Mouse (Mus musculus) MEL (cell line): Measurements from ENCODE around the gene Slc45a1. TPM values are rescaled to one million over a fixed set of nuclear protein-coding genes. Genes with fewer than 3 reads are reported as not detected.
A peak's percentile ranks its signal among the peaks of the same experiment; 100 is the strongest.

Experiments used
- DNase-seq: peaks from one replicate; pipeline ENCODE4 v3.0.0; 2011; ENCODE audit warnings: low read depth, low spot score
- H3K27ac ChIP-seq: 2 replicates; pipeline ENCODE4 v1.5.1; 2012; ENCODE audit warnings: low read depth, mild to moderate bottlenecking, control low read depth, low read length, moderate library complexity; ENCODE audit not compliant: control insufficient read depth
- H3K27me3 ChIP-seq, 2 experiments: fragments of 150-350 bp in 1 of 2; sonication (generic) in 1 of 2; 2 replicates each; pipeline ENCODE4 v1.6.1; 2012; ENCODE audit warnings: low read length in 2 of 2, mild to moderate bottlenecking in 2 of 2, improper control_type of control experiment in 1 of 2, moderate library complexity in 1 of 2; ENCODE audit not compliant: insufficient read depth in 2 of 2, control insufficient read depth in 1 of 2
- H3K36me3 ChIP-seq, 2 experiments: 2 replicates each; pipeline ENCODE4 v1.6.1; 2012 to 2014; ENCODE audit warnings: low read length in 2 of 2, improper control_type of control experiment in 1 of 2, inconsistent platforms in 1 of 2, mild to moderate bottlenecking in 1 of 2; ENCODE audit not compliant: insufficient read depth in 2 of 2, control insufficient read depth in 1 of 2
- H3K4me1 ChIP-seq, 2 experiments: fragments of 150-350 bp in 1 of 2; sonication (generic) in 1 of 2; 2 replicates each; pipeline ENCODE4 v1.6.1; 2012; ENCODE audit warnings: low read length in 2 of 2, improper control_type of control experiment in 1 of 2, mild to moderate bottlenecking in 1 of 2; ENCODE audit not compliant: insufficient read depth in 2 of 2, control insufficient read depth in 1 of 2
- H3K4me3 ChIP-seq, 2 experiments: fragments of 150-350 bp in 1 of 2; sonication (generic) in 1 of 2; 2 replicates each; pipeline ENCODE4 v1.5.1; 2012; ENCODE audit warnings: low read depth in 2 of 2, low read length in 2 of 2, mild to moderate bottlenecking in 2 of 2, moderate library complexity in 2 of 2, control low read depth in 1 of 2, improper control_type of control experiment in 1 of 2; ENCODE audit not compliant: control insufficient read depth in 1 of 2, insufficient read depth in 1 of 2
- H3K79me2 ChIP-seq: 2 replicates; pipeline ENCODE4 v1.6.1; 2012; ENCODE audit warnings: mild to moderate bottlenecking, low read length, moderate library complexity; ENCODE audit not compliant: control insufficient read depth, poor library complexity, insufficient read depth
- H3K9ac ChIP-seq: 2 replicates; pipeline ENCODE4 v1.6.1; 2012; ENCODE audit warnings: low read depth, mild to moderate bottlenecking, control low read depth, low read length, moderate library complexity; ENCODE audit not compliant: control insufficient read depth, poor library complexity, severe bottlenecking
- H3K9me3 ChIP-seq: fragments of 150-350 bp; sonication (generic); replicated peaks from 2 replicates; pipeline ENCODE4 v1.6.1; 2012; ENCODE audit warnings: mild to moderate bottlenecking, low read length, improper control_type of control experiment, moderate library complexity; ENCODE audit not compliant: insufficient read depth
- BHLHE40 ChIP-seq: IDR thresholded peaks from 2 replicates; pipeline ENCODE4 v1.6.1; 2012; ENCODE audit warnings: low read depth, mild to moderate bottlenecking, inconsistent platforms, low read length, improper control_type of control experiment, borderline replicate concordance
- CHD1 ChIP-seq: IDR thresholded peaks from 2 replicates; pipeline ENCODE4 v1.6.1; 2012; ENCODE audit warnings: low read depth, mild to moderate bottlenecking, inconsistent platforms, low read length, improper control_type of control experiment
- CTCF ChIP-seq, 3 experiments: IDR thresholded peaks in 2 of 3; conservative IDR thresholded peaks in 1 of 3; 2 replicates each; pipeline ENCODE4 v1.5.1; 2011 to 2012; ENCODE audit warnings: low read length in 3 of 3, low read depth in 2 of 3, mild to moderate bottlenecking in 2 of 3, improper control_type of control experiment in 1 of 3, inconsistent platforms in 1 of 3, mixed read lengths in 1 of 3, moderate library complexity in 1 of 3; ENCODE audit not compliant: control insufficient read depth in 1 of 3, insufficient read depth in 1 of 3, poor library complexity in 1 of 3, severe bottlenecking in 1 of 3
- E2F4 ChIP-seq: IDR thresholded peaks from 2 replicates; pipeline ENCODE4 v1.6.1; 2011; ENCODE audit warnings: low read depth, low read length, improper control_type of control experiment, borderline replicate concordance
- ELF1 ChIP-seq: IDR thresholded peaks from 2 replicates; pipeline ENCODE4 v1.6.1; 2014; ENCODE audit warnings: low read depth, mild to moderate bottlenecking, inconsistent platforms, low read length, improper control_type of control experiment, moderate library complexity
- EP300 ChIP-seq, 2 experiments: IDR thresholded peaks; 2 replicates each; pipeline ENCODE4 v1.6.1; 2011; ENCODE audit warnings: improper control_type of control experiment in 2 of 2, low read length in 2 of 2, low read depth in 1 of 2, mild to moderate bottlenecking in 1 of 2
- ETS1 ChIP-seq: IDR thresholded peaks from 2 replicates; pipeline ENCODE4 v1.6.1; 2012; ENCODE audit warnings: low read depth, mild to moderate bottlenecking, inconsistent platforms, low read length, improper control_type of control experiment, moderate library complexity
- GATA1 ChIP-seq: IDR thresholded peaks from 2 replicates; pipeline ENCODE4 v1.6.1; 2011; ENCODE audit warnings: low read depth, low read length, improper control_type of control experiment
- JUND ChIP-seq: IDR thresholded peaks from 2 replicates; pipeline ENCODE4 v1.6.1; 2011; ENCODE audit warnings: low read depth, mild to moderate bottlenecking, improper control_type of control experiment, low read length
- KAT2A ChIP-seq: conservative IDR thresholded peaks from 2 replicates; pipeline ENCODE4 v1.6.1; 2012; ENCODE audit warnings: low read depth, low read length, improper control_type of control experiment, inconsistent platforms
- MAZ ChIP-seq: IDR thresholded peaks from 2 replicates; pipeline ENCODE4 v1.6.1; 2012; ENCODE audit warnings: low read depth, mild to moderate bottlenecking, inconsistent platforms, low read length, improper control_type of control experiment
- MEF2A ChIP-seq: IDR thresholded peaks from 2 replicates; pipeline ENCODE4 v1.6.1; 2014; ENCODE audit warnings: low read depth, mild to moderate bottlenecking, inconsistent platforms, low read length, improper control_type of control experiment; ENCODE audit not compliant: poor library complexity, insufficient replicate concordance, severe bottlenecking; ENCODE audit errors: extremely low read depth
- MXI1 ChIP-seq: IDR thresholded peaks from 2 replicates; pipeline ENCODE4 v1.6.1; 2011; ENCODE audit warnings: mild to moderate bottlenecking, low read depth, low read length, improper control_type of control experiment
- MYC ChIP-seq: IDR thresholded peaks from 2 replicates; pipeline ENCODE4 v1.6.1; 2011; ENCODE audit warnings: low read depth, mild to moderate bottlenecking, low read length, improper control_type of control experiment, moderate library complexity
- NELFE ChIP-seq: IDR thresholded peaks from 2 replicates; pipeline ENCODE4 v1.6.1; 2011; ENCODE audit warnings: low read depth, low read length, improper control_type of control experiment
- NRF1 ChIP-seq: IDR thresholded peaks from 2 replicates; pipeline ENCODE4 v1.6.1; 2014; ENCODE audit warnings: low read depth, mild to moderate bottlenecking, inconsistent platforms, low read length, improper control_type of control experiment, moderate library complexity; ENCODE audit not compliant: poor library complexity, insufficient read depth, severe bottlenecking
- POLR2A ChIP-seq, 2 experiments: IDR thresholded peaks; 2 replicates each; pipeline ENCODE4 v1.6.1; 2011 to 2012; ENCODE audit warnings: low read length in 2 of 2, mild to moderate bottlenecking in 2 of 2, control low read depth in 1 of 2, improper control_type of control experiment in 1 of 2, low read depth in 1 of 2, moderate library complexity in 1 of 2; ENCODE audit not compliant: control insufficient read depth in 1 of 2, insufficient read depth in 1 of 2, poor library complexity in 1 of 2
- POLR2AphosphoS2 ChIP-seq: IDR thresholded peaks from 2 replicates; pipeline ENCODE4 v1.6.1; 2011; ENCODE audit warnings: low read length, improper control_type of control experiment
- POLR2AphosphoS5 ChIP-seq: IDR thresholded peaks from 2 replicates; pipeline ENCODE4 v1.6.1; 2012; ENCODE audit warnings: low read depth, borderline replicate concordance, mild to moderate bottlenecking, inconsistent platforms, low read length, moderate library complexity, mixed read lengths
- RCOR1 ChIP-seq: IDR thresholded peaks from 2 replicates; pipeline ENCODE4 v1.6.1; 2012; ENCODE audit warnings: low read depth, mild to moderate bottlenecking, inconsistent platforms, low read length, improper control_type of control experiment
- SIN3A ChIP-seq: IDR thresholded peaks from 2 replicates; pipeline ENCODE4 v1.6.1; 2012; ENCODE audit warnings: low read length, improper control_type of control experiment, inconsistent platforms
- SMC3 ChIP-seq: IDR thresholded peaks from 2 replicates; pipeline ENCODE4 v1.6.1; 2011; ENCODE audit warnings: low read depth, low read length, improper control_type of control experiment
- TAL1 ChIP-seq: IDR thresholded peaks from 2 replicates; pipeline ENCODE4 v1.6.1; 2012; ENCODE audit warnings: mild to moderate bottlenecking, inconsistent platforms, low read length, moderate library complexity, mixed read lengths
- TCF12 ChIP-seq: IDR thresholded peaks from 2 replicates; pipeline ENCODE4 v1.6.1; 2014; ENCODE audit warnings: low read depth, mild to moderate bottlenecking, inconsistent platforms, low read length, improper control_type of control experiment, moderate library complexity
- UBTF ChIP-seq: IDR thresholded peaks from 2 replicates; pipeline ENCODE4 v1.6.1; 2012; ENCODE audit warnings: low read depth, mild to moderate bottlenecking, inconsistent platforms, low read length, improper control_type of control experiment, moderate library complexity, borderline replicate concordance; ENCODE audit not compliant: insufficient read depth
- USF1 ChIP-seq: IDR thresholded peaks from 2 replicates; pipeline ENCODE4 v1.6.1; 2014; ENCODE audit warnings: low read depth, mild to moderate bottlenecking, inconsistent platforms, low read length, improper control_type of control experiment, moderate library complexity
- ZC3H11A ChIP-seq: IDR thresholded peaks from 2 replicates; pipeline ENCODE4 v1.6.1; 2012; ENCODE audit warnings: low read depth, mild to moderate bottlenecking, inconsistent platforms, low read length, improper control_type of control experiment
- ZMIZ1 ChIP-seq: IDR thresholded peaks from 2 replicates; pipeline ENCODE4 v1.6.1; 2012; ENCODE audit warnings: low read depth, mild to moderate bottlenecking, inconsistent platforms, low read length, improper control_type of control experiment, moderate library complexity
- ZNF384 ChIP-seq: IDR thresholded peaks from 2 replicates; pipeline ENCODE4 v1.6.1; 2012; ENCODE audit warnings: low read depth, mild to moderate bottlenecking, inconsistent platforms, low read length, improper control_type of control experiment
- polyA plus RNA-seq, 2 experiments: library from polyadenylated mRNA; stranded (reverse) in 1 of 2; unstranded in 1 of 2; fragments of >175 nt in 1 of 2; fragments of >200 nt in 1 of 2; gene quantifications; 2 replicates each; pipeline versions ENCODE4 v1.2.1 to v1.2.4; 2012; ENCODE audit warnings: low replicate concordance in 2 of 2, low read depth in 1 of 2; ENCODE audit not compliant: insufficient read length in 2 of 2, insufficient read depth in 1 of 2, missing spikeins in 1 of 2
- total RNA-seq: library from RNA; depleted of rRNA; stranded (reverse); fragments of 300-350 nt; gene quantifications from 2 replicates; pipeline ENCODE4 v1.2.3, GENCODE M21; 2012

The Slc45a1 gene
- total and polyA plus RNA-seq, 3 experiments: not detected

DNA sequence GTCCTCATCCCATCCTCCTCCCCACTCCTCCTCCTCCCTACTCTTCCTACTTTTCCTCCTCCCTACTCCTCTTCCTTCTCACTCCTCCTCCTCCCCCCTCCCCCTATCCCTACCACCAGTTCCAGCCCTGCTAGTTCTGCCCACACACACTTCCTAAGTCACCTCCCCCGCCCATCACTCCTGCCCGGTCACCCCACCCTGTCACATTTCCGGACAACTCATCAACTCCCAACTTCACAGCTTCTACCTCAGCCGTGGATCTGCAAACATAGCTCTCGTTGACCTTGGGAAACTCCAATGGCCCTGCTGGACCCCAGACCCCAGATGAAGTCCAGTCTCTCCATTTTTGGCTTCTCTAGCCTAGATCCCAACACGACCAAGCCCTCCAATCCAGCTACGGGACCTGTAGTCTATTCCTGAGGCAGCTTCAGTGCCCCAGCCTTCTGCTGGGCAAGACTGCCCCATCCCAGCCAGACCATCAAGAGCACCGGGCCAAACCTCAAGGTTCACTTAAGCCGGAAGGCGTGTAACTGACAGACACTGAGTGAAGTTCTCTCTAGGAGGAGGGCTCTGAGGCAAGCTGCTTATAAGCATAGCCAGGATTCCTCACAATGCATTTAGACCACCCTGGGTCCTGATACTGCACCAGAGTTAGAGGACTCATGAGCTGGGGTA lies 42.6 kb upstream of the Slc45a1 start:
- Histone ChIP-seq H3K4me1 (peaks cover 0 to 16% of the 10 kb centered on the region in 2 experiments; a peak in 2 of 4 replicates), H3K9ac (no peak overlapping the region), H3K27ac (peak overlapping the region; percentile 5; the same call in 1 of the 2 replicates), H3K4me3 (no peak overlapping the region), H3K36me3 (peaks cover 0 to 2% of the 10 kb centered on the region in 2 experiments; a peak in 1 of 4 replicates), H3K9me3 (no peaks in the 10 kb centered on the region), H3K27me3 (no peaks in the 10 kb centered on the region; a peak in 1 of 4 replicates), H3K79me2 (no peaks in the 10 kb centered on the region)
- no peak for TF ChIP-seq KAT2A
- no peak for TF ChIP-seq MXI1
- TF ChIP-seq MAZ: no peak
- no peak for TF ChIP-seq ZMIZ1
- no peak for TF ChIP-seq UBTF
- no peak for TF ChIP-seq TCF12
- no peak for TF ChIP-seq CHD1
- TF ChIP-seq SMC3: no peak
- TF ChIP-seq ZC3H11A: no peak
- no peak for TF ChIP-seq ZNF384
- no peak for TF ChIP-seq NRF1
- no peak for TF ChIP-seq POLR2A (IDR thresholded peaks at IDR 0.05; ENCODE audit: control insufficient read depth in 1 of 2, insufficient read depth in 1 of 2, low read depth in 1 of 2, low read length in 2 of 2, poor library complexity in 1 of 2)
- TF ChIP-seq POLR2AphosphoS5: no peak
- no peak for TF ChIP-seq ETS1
- TF ChIP-seq MYC: no peak
- no peak for TF ChIP-seq SIN3A
- TF ChIP-seq JUND: no peak
- TF ChIP-seq USF1: no peak
- peak; percentile 30 for DNase-seq

DNA sequence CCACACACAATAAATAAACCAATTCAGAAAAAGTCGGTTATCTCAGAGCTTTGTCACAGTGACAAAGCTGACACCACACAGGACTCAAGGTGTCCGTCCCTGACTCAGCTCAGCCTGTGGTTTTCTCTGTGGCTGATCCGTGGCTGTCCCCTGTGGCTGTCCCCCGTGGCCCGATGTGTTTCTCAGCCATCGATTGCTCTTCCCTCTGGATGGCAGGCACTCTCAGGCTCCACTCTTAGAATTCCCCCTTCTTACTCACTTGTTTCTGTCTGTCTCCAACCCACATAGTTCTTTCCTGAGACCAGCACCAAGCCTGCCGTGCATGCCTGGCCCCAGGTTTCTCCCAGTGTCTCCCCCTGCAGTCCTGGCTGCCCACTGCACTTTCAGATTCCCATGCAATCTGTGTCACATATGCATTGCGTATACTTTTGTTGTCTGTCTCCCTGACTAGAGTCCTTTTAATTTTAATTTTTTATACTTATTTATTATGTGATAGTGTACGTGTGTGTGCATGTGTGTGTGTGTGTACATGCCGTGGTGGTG lies 41.0 kb upstream of the Slc45a1 start:
- H3K27me3 ChIP-seq: no peaks in the 10 kb centered on the region; a peak in 1 of 4 replicates
- DNase-seq: peak; percentile 71
- H3K27ac ChIP-seq: peak overlapping the region; percentile 29
- peaks cover 0 to 2% of the 10 kb centered on the region in 2 experiments; a peak in 1 of 4 replicates for H3K36me3 ChIP-seq
- peak overlapping the region; percentile 60 to 62 for H3K4me3 ChIP-seq
- H3K4me1 ChIP-seq: peaks cover 0 to 16% of the 10 kb centered on the region in 2 experiments; a peak in 2 of 4 replicates
- H3K79me2 ChIP-seq: no peaks in the 10 kb centered on the region
- no peaks in the 10 kb centered on the region for H3K9me3 ChIP-seq
- H3K9ac ChIP-seq: peak overlapping the region; percentile 58
- no peak for TF ChIP-seq MXI1
- no peak for TF ChIP-seq E2F4
- no peak for TF ChIP-seq BHLHE40
- no peak for TF ChIP-seq ELF1
- no peak for TF ChIP-seq ZNF384
- TF ChIP-seq USF1: no peak
- TF ChIP-seq SIN3A: peak; percentile 17; the same call in 1 of the 2 replicates
- TF ChIP-seq MEF2A: no peak
- peak; percentile 61 to 65 (median 64) for TF ChIP-seq CTCF (IDR thresholded peaks at IDR 0.05 in 2 of 3, conservative IDR thresholded peaks at IDR 0.05 in 1 of 3; ENCODE audit: control insufficient read depth in 1 of 3, insufficient read depth in 1 of 3, low read depth in 2 of 3, low read length in 3 of 3, poor library complexity in 1 of 3, severe bottlenecking in 1 of 3)
- TF ChIP-seq GATA1: no peak
- no peak for TF ChIP-seq RCOR1
- TF ChIP-seq POLR2A (IDR thresholded peaks at IDR 0.05; ENCODE audit: control insufficient read depth in 1 of 2, insufficient read depth in 1 of 2, low read depth in 1 of 2, low read length in 2 of 2, poor library complexity in 1 of 2): no peak
- TF ChIP-seq TAL1: no peak
- TF ChIP-seq POLR2AphosphoS2: no peak
- TF ChIP-seq UBTF: no peak
- TF ChIP-seq NELFE: 0 out of 2 replicates have a peak, but pooled peaks have one; percentile 15
- no peak for TF ChIP-seq EP300 (IDR thresholded peaks at IDR 0.05; ENCODE audit: low read depth in 1 of 2, low read length in 2 of 2)
